Mouse (Mus musculus) heart, embryonic 14.5 days (tissue): ENCODE measurements at regions not wholly inside any gene's neighbourhood (a gene's known extent, or its start where the extent isn't known, plus 50 kb on each side); places are given as distances from the start of the nearest gene placed in this dataset.

ENCODE experiments used
- ATAC-seq: fragments of 200-750 bp; cut with Nextera tagmentation; 2 replicates; pipeline ENCODE4 v1.8.0; 2017; ENCODE audit warnings: low read depth, moderate TSS enrichment; ENCODE audit not compliant: insufficient number of reproducible peaks, insufficient read depth, low FRiP score
- H3K27ac ChIP-seq, 2 experiments: fragments of 200-500 bp in 1 of 2; fragments of 300-500 bp in 1 of 2; sonication (generic) in 1 of 2; replicated peaks in 1 of 2; 2 replicates each; pipeline ENCODE4 v1.5.1; 2012 to 2014; ENCODE audit warnings: low read depth in 2 of 2, low read length in 2 of 2, control low read depth in 1 of 2, mild to moderate bottlenecking in 1 of 2, mixed read lengths in 1 of 2; ENCODE audit not compliant: control insufficient read depth in 1 of 2, insufficient read depth in 1 of 2
- H3K27me3 ChIP-seq: fragments of 300-500 bp; sonication (generic); 2 replicates; pipeline ENCODE4 v1.6.1; 2014; ENCODE audit warnings: mild to moderate bottlenecking, low read length, control low read depth; ENCODE audit not compliant: control insufficient read depth, insufficient read depth
- H3K36me3 ChIP-seq: fragments of 300-500 bp; sonication (generic); 2 replicates; pipeline ENCODE4 v1.6.1; 2014; ENCODE audit warnings: mild to moderate bottlenecking, control low read depth, low read length, mixed read lengths; ENCODE audit not compliant: control insufficient read depth, insufficient read depth
- H3K4me1 ChIP-seq, 2 experiments: fragments of 200-500 bp in 1 of 2; fragments of 300-500 bp in 1 of 2; sonication (generic) in 1 of 2; 2 replicates each; pipeline ENCODE4 v1.6.1; 2012 to 2014; ENCODE audit warnings: low read length in 2 of 2, control low read depth in 1 of 2, mixed read lengths in 1 of 2; ENCODE audit not compliant: control insufficient read depth in 2 of 2, insufficient read depth in 2 of 2
- H3K4me2 ChIP-seq: fragments of 300-500 bp; sonication (generic); 2 replicates; pipeline ENCODE4 v1.6.1; 2014; ENCODE audit warnings: mild to moderate bottlenecking, low read length
- H3K4me3 ChIP-seq, 2 experiments: fragments of 200-500 bp in 1 of 2; fragments of 300-500 bp in 1 of 2; sonication (generic) in 1 of 2; 2 replicates each; pipeline ENCODE4 v1.5.1; 2012 to 2014; ENCODE audit warnings: low read length in 2 of 2, mild to moderate bottlenecking in 2 of 2, control low read depth in 1 of 2, low read depth in 1 of 2, moderate library complexity in 1 of 2; ENCODE audit not compliant: control insufficient read depth in 1 of 2, insufficient read depth in 1 of 2
- H3K9ac ChIP-seq: fragments of 300-500 bp; sonication (generic); 2 replicates; pipeline ENCODE4 v1.6.1; 2014; ENCODE audit warnings: mild to moderate bottlenecking, low read length
- H3K9me3 ChIP-seq: fragments of 300-500 bp; sonication (generic); 2 replicates; pipeline ENCODE4 v1.6.1; 2016; ENCODE audit warnings: low read length, control low read depth; ENCODE audit not compliant: control insufficient read depth
- WGBS: fragments of 180-500 bp; shearing (Covaris S2); extraction: QIAGEN DNeasy Blood & Tissue Kit; methylation state at CpG from one replicate; pipeline ENCODE4 v1.1.7; 2014; 5-methylcytosine and 5-hydroxymethylcytosine counted together

GRCm38 (mm10) chr10:23531964-23532758 lies 181.6 kb upstream of the Eya4 start:
- no peak overlapping the region for H3K4me2 ChIP-seq
- no peak for ATAC-seq
- 86% methylated on average over 17 of the region's 17 CpGs for WGBS

GRCm38 (mm10) chr10:23530715-23531114 lies 180.1 kb upstream of the Eya4 start:
- H3K4me3 ChIP-seq = no peak overlapping the region
- H3K4me1 ChIP-seq = no peaks in the 10 kb centered on the region
- no peaks in the 10 kb centered on the region for H3K36me3 ChIP-seq
- H3K4me2 ChIP-seq = no peak overlapping the region
- H3K9me3 ChIP-seq = no peaks in the 10 kb centered on the region
- ATAC-seq = no peak
- no peak overlapping the region for H3K9ac ChIP-seq
- no peaks in the 10 kb centered on the region for H3K27me3 ChIP-seq
- 53% methylated on average over 3 of the region's 3 CpGs for WGBS
- H3K27ac ChIP-seq = no peak overlapping the region

More at GRCm38 (mm10) chr10:23531964-23532758, 181.6 kb upstream of the Eya4 start:
- Histone ChIP-seq H3K4me3 (no peak overlapping the region), H3K9ac (no peak overlapping the region), H3K27ac (no peak overlapping the region), H3K36me3 (no peaks in the 10 kb centered on the region), H3K9me3 (no peaks in the 10 kb centered on the region), H3K27me3 (no peaks in the 10 kb centered on the region), H3K4me1 (no peaks in the 10 kb centered on the region)

GRCm38 (mm10) chr10:23526796-23527195 lies 176.2 kb upstream of the Eya4 start:
- no peak overlapping the region for H3K27ac ChIP-seq
- no peaks in the 10 kb centered on the region for H3K9me3 ChIP-seq
- no peak for ATAC-seq
- no peak overlapping the region for H3K4me2 ChIP-seq
- no peaks in the 10 kb centered on the region for H3K36me3 ChIP-seq
- no peaks in the 10 kb centered on the region for H3K27me3 ChIP-seq
- no peak overlapping the region for H3K9ac ChIP-seq
- no peaks in the 10 kb centered on the region for H3K4me1 ChIP-seq
- H3K4me3 ChIP-seq = no peak overlapping the region

- Histone ChIP-seq H3K36me3 (no peaks in the 10 kb centered on the region), H3K4me2 (no peak overlapping the region), H3K9me3 (no peaks in the 10 kb centered on the region), H3K4me3 (no peak overlapping the region), H3K9ac (no peak overlapping the region), H3K27ac (no peak overlapping the region), H3K4me1 (no peaks in the 10 kb centered on the region), H3K27me3 (no peaks in the 10 kb centered on the region)
- 46% methylated on average over 1 of the region's 1 CpGs for WGBS
- ATAC-seq = no peak
These were observed 172.1 kb upstream of the Eya4 start for GRCm38 (mm10) chr10:23522664-23523063.

GRCm38 (mm10) chr10:23493647-23494046 lies 143.1 kb upstream of the Eya4 start:
- Histone ChIP-seq H3K4me1 (no peaks in the 10 kb centered on the region), H3K36me3 (no peaks in the 10 kb centered on the region), H3K4me3 (no peak overlapping the region), H3K4me2 (no peak overlapping the region), H3K27ac (no peak overlapping the region), H3K27me3 (no peaks in the 10 kb centered on the region), H3K9me3 (no peaks in the 10 kb centered on the region), H3K9ac (no peak overlapping the region)
- no peak for ATAC-seq
- 74% methylated on average over 7 of the region's 7 CpGs for WGBS

- H3K4me3 ChIP-seq = no peak overlapping the region
- no peak for ATAC-seq
- no peaks in the 10 kb centered on the region for H3K9me3 ChIP-seq
- 38% methylated on average over 5 of the region's 5 CpGs for WGBS
- H3K9ac ChIP-seq = no peak overlapping the region
- no peaks in the 10 kb centered on the region for H3K4me1 ChIP-seq
- no peak overlapping the region for H3K27ac ChIP-seq
- H3K4me2 ChIP-seq = no peak overlapping the region
- no peaks in the 10 kb centered on the region for H3K36me3 ChIP-seq
- no peaks in the 10 kb centered on the region for H3K27me3 ChIP-seq
These were observed 142.4 kb upstream of the Eya4 start for GRCm38 (mm10) chr10:23492971-23493370.

- 63% methylated on average over 3 of the region's 3 CpGs for WGBS
- Histone ChIP-seq H3K9me3 (no peaks in the 10 kb centered on the region), H3K4me3 (no peak overlapping the region), H3K36me3 (no peaks in the 10 kb centered on the region), H3K4me2 (no peak overlapping the region), H3K9ac (no peak overlapping the region), H3K4me1 (no peaks in the 10 kb centered on the region), H3K27me3 (no peaks in the 10 kb centered on the region), H3K27ac (no peak overlapping the region)
- ATAC-seq = no peak
These were observed 138.4 kb upstream of the Eya4 start for GRCm38 (mm10) chr10:23488996-23489395.

GRCm38 (mm10) chr10:23480474-23480873 lies 129.9 kb upstream of the Eya4 start:
- H3K4me3 ChIP-seq = no peak overlapping the region
- ATAC-seq = no peak
- no peak overlapping the region for H3K9ac ChIP-seq
- H3K9me3 ChIP-seq = no peaks in the 10 kb centered on the region
- H3K27me3 ChIP-seq = no peaks in the 10 kb centered on the region
- H3K36me3 ChIP-seq = no peaks in the 10 kb centered on the region
- H3K4me1 ChIP-seq = no peaks in the 10 kb centered on the region
- H3K4me2 ChIP-seq = no peak overlapping the region
- no peak overlapping the region for H3K27ac ChIP-seq
